Mouse (Mus musculus) skeletal muscle tissue, adult 2 months (tissue): Measurements from ENCODE around the gene Btf3l4.

ENCODE experiments used
- DNase-seq: peaks from one replicate; pipeline ENCODE4 v3.0.0-alpha.2; 2012; ENCODE audit warnings: low read depth, low spot score

The Btf3l4 gene

DNA sequence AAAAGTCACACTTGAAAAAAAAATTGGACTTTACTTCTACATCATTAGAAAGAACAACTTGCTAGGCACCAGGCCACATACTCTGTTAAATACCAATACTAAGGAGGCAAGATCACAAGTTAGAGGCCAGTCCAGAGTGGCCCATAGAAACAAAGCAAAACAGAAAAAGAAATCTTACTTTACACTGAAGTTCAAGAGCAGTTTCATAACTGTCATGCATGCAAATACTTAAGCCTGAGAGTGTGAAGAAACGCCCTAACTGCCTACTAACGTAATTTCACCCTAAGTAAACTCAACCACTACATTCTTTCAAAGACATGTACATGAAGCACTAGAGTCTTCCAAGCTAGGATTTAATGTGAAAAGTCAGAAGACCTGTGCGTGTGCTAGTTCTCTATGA lies 7.7 kb downstream of the Btf3l4 start:
- no peak for DNase-seq

DNA sequence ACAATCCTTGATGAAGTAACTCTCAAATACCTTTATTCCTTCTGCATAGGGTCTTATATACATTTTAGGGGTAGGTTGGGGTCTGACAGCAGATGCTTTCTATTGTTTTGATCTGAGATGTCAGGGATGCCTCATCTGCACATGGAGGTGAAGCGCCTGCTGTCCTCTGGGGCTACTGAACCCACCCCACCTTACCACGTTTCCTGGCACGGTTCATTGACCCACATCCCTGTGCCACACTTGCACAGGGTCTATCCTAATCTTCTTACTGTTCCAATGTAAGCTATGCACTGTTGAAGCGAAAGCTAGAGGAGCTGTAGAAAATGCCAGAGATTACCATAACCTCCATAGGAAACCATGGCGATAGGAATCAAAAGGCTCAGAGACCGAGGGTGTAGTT lies 21.9 kb downstream of the Btf3l4 start:
- DNase-seq = no peak

DNA sequence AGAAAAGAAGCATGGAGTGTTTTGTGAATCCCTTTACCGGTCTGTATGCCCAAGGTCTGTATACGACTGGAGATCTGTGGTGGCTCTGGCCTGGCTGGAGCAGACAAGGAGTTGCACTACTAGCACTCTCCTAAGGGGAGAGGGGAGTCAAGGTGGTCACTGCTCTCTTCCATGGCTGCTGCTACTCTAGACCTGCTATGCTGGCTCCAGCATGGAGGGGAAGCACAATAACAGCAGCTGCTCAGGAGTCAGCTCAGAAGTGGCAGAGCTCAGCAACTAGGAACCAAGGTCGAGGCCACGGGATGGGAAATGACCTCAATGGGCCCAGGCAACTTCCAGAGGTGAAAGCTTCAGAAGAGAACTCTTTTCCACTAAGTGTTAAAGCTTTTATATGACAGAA lies 22.3 kb downstream of the Btf3l4 start:
- no peak for DNase-seq

DNA sequence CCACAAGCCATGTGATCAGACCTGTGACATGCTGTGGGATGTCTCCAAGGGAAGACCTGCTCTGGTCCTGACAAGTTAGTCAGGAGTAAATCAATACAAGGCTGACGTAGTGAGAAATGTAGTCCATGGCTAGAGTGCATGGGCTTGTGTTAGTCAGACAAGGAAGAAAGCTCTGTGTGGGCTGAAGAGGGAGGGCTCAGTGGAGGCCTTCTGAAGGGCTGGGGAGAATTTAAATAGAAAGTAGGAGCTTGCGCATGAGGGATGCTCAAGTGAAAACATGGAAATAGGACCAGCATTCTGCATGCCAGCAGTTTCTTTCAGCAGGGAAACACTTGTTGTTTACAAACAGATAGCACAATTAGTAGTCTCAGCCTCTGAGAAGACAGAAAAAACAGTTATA lies 29.9 kb downstream of the Btf3l4 start:
- DNase-seq = no peak

DNA sequence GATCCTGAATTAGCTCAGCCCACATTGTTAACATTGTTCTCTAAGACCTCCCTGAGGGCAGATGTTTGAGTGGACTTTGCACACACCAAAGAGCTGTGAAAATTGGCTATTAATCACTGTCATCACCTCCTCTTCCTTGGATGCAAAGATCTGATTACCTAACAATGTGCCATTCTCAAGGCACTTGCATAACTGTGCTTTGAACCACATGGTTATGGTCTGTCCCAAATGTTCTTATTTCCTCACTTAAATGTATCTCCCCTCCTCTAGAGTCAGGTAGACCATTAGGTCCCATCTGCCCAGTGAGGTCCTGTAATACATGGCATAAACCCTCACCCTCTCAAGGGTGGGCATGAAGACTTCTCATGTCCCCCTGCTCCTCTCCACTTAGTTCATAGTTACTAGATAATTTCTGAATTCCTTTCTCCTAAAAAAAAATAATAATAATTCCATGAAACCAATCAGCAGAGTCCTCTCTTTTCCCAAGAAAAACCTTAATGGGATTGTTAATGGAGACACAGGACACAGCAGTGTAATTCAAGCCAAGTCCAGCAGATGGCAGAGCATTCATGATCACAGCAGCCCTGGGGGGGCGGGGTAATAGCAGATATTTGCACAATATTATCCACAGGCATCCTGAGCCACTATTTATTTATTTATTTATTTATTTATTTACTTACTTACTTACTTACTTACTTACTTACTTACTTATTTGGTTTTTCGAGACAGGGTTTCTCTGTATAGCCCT lies 35.2 kb downstream of the Btf3l4 start:
- DNase-seq = peak; percentile 24

DNA sequence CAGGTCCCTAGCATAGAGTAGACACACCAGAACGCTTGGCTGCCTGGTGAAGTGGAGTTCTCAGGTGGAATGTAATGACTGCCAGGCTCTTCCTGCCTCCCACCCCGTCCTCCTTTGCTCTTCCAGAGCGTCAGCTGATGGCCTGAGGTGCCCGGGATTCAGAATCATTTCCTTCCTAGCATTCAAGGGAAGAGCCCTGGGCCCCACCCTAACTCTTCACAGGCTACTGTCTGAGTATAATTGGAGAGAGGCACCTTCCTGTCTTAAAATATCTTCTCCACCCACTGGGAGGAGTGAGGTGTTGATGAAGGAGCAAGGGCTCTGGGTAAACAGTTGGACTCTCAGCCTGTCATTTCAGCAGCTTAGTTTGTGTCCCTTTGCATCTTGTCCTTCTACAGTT lies 36.7 kb downstream of the Btf3l4 start:
- no peak for DNase-seq

DNA sequence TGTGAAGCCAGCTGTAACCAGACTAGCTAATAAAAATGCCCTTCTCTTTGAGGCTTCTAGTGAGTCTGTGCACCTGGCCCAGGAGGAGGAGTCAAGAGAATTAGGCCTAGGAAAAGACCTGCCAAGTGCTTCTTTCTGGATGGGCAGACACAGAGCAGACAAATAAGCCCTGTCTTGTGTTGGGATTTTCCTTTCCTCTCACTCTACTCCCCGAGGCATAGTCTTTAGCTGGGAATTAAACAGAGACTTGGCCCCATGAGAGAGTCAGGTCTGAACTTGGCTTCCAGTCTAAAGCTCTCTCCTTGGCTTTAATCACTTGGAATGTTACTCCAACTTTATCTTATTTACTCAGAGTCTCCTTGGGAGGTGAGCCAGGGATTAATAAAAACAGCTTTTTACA lies 39.5 kb downstream of the Btf3l4 start:
- no peak for DNase-seq

DNA sequence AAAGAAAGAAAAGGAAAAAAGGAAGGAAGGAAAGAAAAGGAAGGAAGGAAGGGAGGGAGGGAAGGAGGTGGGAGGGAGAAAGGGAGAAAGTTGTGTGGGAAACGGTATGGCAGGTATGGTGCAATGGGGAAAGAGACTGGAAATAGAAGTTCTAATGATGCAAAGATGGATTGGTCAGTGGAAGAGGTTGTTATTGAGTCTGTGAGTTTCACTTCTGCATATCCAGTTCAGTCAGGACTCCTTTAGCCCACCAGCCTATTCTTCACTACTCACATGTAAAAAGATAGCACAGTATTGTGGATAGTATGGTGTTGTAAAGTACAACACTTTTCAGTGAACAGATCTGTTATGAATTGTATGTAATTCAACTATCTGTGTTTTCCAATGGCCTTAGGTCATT lies 42.9 kb downstream of the Btf3l4 start:
- no peak for DNase-seq

DNA sequence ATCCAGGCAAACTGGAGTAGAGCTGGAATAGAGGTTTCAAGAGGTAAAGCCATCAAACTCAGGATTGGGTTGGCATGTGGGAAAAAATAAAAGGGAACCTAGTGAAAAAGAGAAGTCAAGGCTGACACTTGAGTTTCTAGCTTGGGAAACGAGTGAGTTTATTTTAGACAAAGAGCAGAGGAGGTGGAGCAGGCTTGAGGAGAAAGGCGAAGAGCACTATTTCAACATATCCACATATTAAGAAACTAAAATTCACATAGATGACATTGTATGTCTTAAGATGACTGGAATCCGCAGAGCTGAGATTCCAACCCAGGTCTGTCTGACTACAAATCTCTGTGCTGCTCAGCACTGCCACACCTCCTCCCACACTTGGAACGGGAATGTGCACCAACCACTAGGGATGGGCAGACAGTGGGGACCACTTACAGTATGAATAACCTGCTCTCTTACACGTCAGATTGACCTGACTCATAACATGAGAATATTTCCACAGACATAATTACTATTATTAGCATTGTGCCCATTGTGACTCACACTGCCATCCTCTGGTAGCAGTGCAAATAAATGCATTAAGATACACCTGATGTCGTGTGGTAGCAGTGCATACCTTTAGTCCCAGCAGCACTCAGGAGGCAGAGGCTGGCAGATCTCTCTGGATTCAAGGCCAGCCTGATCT lies 44.0 kb downstream of the Btf3l4 start:
- DNase-seq = no peak

DNA sequence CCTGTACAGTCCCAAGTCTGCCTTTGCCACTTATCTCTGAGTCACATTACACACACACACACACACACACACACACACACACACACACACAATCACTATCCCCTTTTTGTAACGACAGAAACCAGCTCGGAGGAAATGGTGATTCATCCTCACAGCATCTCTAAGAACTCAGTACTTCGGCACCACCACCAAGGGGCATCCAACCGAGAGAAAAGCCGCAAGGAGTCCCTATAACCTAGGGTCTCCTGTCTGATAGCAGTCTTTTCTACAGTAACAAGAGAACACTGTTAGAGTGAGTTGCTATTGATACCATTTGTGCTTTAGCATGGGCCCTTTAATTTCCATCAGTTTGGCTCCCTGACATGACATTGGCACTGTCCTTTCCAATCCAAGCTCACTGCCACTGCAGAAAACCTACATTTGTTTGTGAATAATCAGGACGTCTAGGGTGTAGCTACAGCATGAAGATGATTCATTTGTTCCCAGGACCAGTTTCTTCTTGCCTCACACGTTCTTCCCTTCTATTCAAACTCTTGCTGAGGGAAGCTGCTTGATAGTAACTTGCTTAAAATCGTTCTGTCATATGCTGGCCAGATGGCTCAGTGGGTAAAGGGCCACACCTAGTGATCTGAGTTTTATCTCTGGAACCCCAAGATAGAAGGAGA lies 50.9 kb downstream of the Btf3l4 start:
- no peak for DNase-seq

DNA sequence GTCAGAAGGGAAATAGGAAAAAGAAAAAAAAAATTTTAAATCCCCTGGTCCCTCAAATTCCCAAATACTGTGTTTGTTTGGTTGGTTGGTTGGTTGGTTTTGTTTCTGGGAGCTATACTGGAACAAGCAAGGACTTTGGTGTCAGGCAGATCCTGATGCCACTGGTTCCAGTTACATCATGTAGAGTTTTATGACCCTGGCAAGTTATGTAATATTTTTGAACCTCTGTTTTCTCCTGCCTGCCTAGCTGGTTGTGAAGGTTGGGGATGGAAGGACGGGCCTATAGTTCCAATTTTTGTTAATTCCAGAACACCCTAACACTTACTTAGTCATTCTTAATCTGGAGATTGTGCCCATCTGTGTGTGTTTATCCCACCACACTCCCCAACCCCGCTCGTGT lies 51.8 kb downstream of the Btf3l4 start:
- DNase-seq = peak; percentile 84

DNA sequence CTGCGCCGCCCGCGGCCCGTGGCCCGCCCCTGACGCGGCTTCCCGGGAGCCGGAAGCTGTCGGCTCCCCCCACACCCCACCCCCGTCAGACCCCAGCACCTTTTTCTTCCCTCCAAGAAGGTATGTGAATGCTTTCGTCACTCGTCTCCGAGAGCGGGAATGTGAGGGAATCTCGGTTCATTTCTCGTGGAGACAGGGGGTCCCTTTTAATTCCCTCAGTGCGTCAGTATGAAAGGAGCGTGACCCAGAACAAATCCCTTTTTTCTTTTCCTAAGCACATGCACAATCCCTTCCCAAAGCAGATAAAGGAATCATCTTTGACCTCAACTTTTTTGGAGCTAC lies 52.6 kb downstream of the Btf3l4 start:
- DNase-seq = no peak

DNA sequence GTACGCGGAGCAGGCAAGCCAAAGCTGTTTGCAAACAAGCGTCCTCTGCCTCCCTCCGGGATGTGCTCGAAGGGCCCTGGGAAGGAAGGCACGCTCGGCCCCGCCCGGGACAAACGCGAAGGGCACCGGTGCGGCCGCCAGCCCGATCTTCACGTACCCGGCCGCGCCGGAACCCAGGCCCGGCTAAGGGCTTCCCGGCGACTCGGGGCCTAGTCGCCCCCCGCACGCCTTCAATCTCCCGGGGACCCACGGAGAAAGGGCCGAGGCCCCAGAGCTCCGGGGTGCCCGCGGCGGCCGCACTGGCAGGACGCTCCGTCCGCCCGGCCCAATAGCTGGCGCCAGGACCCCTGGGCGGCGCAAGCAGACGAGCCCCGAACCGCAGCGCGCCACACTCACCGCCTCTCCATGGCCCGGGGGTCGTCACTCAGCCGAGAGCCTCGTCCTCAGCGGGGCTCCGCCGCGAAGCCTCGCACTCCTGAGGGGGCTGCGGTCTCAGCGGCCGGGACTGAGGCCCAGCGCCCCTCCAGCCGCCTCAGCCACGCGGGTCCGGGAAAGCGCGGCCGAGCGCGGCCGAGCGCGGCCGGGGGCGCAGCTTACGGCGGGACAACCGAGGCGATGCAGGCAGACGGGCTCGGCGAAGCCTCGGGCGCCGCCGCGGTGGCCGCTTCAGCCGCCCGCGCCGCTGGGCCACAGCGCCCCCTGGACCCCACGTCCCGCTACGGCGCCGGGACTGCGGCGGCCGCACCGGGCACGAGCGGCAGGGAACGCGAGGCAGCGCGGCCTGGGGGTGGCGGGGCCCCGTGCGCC lies 53.2 kb downstream of the Btf3l4 start, which contains the start of gene Zfyve9:
TSS of gene Zfyve9 (minus strand) at position 742 of the 807 bp plus-strand sequence.
- DNase-seq = peak; percentile 76

DNA sequence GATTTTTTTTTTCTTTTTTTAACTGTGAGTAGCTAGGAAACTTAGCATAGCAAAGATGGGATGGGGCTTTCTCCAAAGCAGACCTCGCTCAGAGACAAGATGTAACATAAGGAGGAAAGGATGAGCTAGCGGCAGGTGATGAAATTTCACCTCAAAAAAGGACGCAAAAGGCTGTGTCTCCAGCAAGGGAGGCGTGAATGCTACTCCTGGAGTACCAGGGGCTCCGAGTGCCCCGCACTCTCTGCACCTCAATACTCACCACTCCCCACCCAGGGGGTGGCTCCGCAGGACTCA lies 53.7 kb downstream of the Btf3l4 start:
- DNase-seq = no peak

DNA sequence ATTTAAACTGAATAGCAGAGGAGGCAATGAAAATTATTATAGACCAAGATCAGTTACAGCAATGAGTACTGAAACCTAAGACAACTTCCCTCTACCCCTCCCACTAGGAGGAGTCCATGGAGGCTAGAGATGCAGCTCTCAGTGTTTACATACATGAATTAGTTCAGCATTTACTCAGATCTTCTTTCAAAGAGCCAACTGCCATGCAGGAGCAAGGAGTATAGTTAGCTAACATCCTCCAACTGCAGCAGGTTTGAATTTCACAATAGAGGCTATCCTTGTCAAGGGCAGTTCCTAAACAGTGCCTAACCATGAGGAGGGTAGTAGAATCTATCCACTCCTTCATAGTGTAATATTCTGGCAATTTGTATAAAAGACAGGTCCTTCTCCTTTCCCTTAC lies 64.9 kb downstream of the Btf3l4 start:
- peak; percentile 39 for DNase-seq
